Mouse (Mus musculus) thymus, adult 2 months (tissue): ENCODE data around the gene Zswim1.

Experiments
- CTCF ChIP-seq: fragments of 200-500 bp; IDR thresholded peaks from 2 replicates; pipeline ENCODE4 v1.5.1; 2012; ENCODE audit warnings: mild to moderate bottlenecking, control low read depth, low read length, moderate library complexity, borderline replicate concordance; ENCODE audit not compliant: control insufficient read depth, poor library complexity, insufficient read depth; ENCODE audit errors: extremely low read depth
- POLR2A ChIP-seq: fragments of 200-500 bp; IDR thresholded peaks from 2 replicates; pipeline ENCODE4 v1.6.1; 2012; ENCODE audit warnings: mild to moderate bottlenecking, low read length, control low read depth, moderate library complexity; ENCODE audit not compliant: control insufficient read depth, poor library complexity, insufficient read depth; ENCODE audit errors: extremely low read depth

DNA sequence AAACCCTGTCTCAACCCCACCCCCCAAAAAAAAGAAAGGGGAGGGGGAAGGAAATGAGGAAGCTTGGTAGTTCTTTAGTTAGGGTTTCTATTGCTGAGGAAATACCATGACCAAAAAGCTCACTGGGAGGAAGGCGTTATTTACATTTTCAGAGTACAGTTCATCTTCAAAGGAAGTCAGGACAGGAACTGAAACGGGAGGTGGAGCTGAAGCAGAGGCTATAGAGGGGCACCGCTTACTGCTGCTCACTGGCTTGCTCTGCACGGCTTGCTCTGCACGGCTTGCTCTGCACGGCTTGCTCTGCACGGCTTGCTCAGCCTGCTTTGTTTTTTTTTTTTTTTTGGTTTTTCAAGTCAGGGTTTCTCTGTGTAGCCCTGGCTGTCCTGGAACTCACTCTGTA is 46.0 kb downstream of the Zswim1 start:
- no peak for TF ChIP-seq CTCF
- no peak for TF ChIP-seq POLR2A
